Mouse (Mus musculus) cerebellum, adult 9-11 months (tissue): ENCODE data around the gene Arhgef26.
A peak's percentile ranks its signal among the peaks of the same experiment; 100 is the strongest.

Source experiments
- DNase-seq: peaks from one replicate; pipeline ENCODE4 v3.0.0; 2022

Gene Arhgef26

GRCm38 (mm10) chr3:62392636-62393035 is 54.5 kb downstream of the Arhgef26 start:
- DNase-seq, result no peak

- DNase-seq, result no peak
These were observed 56.1 kb downstream of the Arhgef26 start for GRCm38 (mm10) chr3:62394284-62394683.

GRCm38 (mm10) chr3:62395368-62395767 is 57.2 kb downstream of the Arhgef26 start:
- no peak for DNase-seq

GRCm38 (mm10) chr3:62396109-62396508 is 58.0 kb downstream of the Arhgef26 start:
- DNase-seq, result no peak

- no peak for DNase-seq
These were observed 60.0 kb downstream of the Arhgef26 start for GRCm38 (mm10) chr3:62398094-62398493.

- DNase-seq, result no peak
These were observed 61.9 kb downstream of the Arhgef26 start for GRCm38 (mm10) chr3:62399826-62400746.

GRCm38 (mm10) chr3:62402466-62402865 is 64.3 kb downstream of the Arhgef26 start:
- DNase-seq, result no peak

- DNase-seq, result no peak
These were observed 66.5 kb downstream of the Arhgef26 start for GRCm38 (mm10) chr3:62404477-62405246.

GRCm38 (mm10) chr3:62409555-62410182 is 71.5 kb downstream of the Arhgef26 start:
- no peak for DNase-seq

GRCm38 (mm10) chr3:62410491-62410890 is 72.3 kb downstream of the Arhgef26 start:
- no peak for DNase-seq

- DNase-seq, result peak; percentile 26
These were observed 74.6 kb downstream of the Arhgef26 start for GRCm38 (mm10) chr3:62412704-62413103.

GRCm38 (mm10) chr3:62414926-62415325 is 76.8 kb downstream of the Arhgef26 start:
- DNase-seq, result no peak

- no peak for DNase-seq
These were observed 79.3 kb downstream of the Arhgef26 start for GRCm38 (mm10) chr3:62417458-62417857.

- no peak for DNase-seq
These were observed 80.4 kb downstream of the Arhgef26 start for GRCm38 (mm10) chr3:62418387-62419138.

- no peak for DNase-seq
These were observed 95.5 kb downstream of the Arhgef26 start for GRCm38 (mm10) chr3:62433675-62434074.

- no peak for DNase-seq
These were observed 97.8 kb downstream of the Arhgef26 start for GRCm38 (mm10) chr3:62435923-62436322.

GRCm38 (mm10) chr3:62440431-62440969 is 102.4 kb downstream of the Arhgef26 start:
- DNase-seq, result no peak

GRCm38 (mm10) chr3:62443582-62444194 is 105.5 kb downstream of the Arhgef26 start:
- DNase-seq, result no peak

- DNase-seq, result no peak
These were observed 108.1 kb downstream of the Arhgef26 start for GRCm38 (mm10) chr3:62446271-62446670.

GRCm38 (mm10) chr3:62447151-62447550 is 109.0 kb downstream of the Arhgef26 start:
- no peak for DNase-seq

GRCm38 (mm10) chr3:62449871-62450496 is 111.8 kb downstream of the Arhgef26 start:
- no peak for DNase-seq
